Mouse (Mus musculus): ENCODE results near the gene Zfp568. TPM values are rescaled to one million over a fixed set of nuclear protein-coding genes. Genes with fewer than 3 reads are reported as not detected.
A peak's percentile ranks its signal among the peaks of the same experiment; 100 is the strongest.

The Zfp568 gene
- polyA plus RNA-seq, 1 experiment = 11.0 TPM

DNA sequence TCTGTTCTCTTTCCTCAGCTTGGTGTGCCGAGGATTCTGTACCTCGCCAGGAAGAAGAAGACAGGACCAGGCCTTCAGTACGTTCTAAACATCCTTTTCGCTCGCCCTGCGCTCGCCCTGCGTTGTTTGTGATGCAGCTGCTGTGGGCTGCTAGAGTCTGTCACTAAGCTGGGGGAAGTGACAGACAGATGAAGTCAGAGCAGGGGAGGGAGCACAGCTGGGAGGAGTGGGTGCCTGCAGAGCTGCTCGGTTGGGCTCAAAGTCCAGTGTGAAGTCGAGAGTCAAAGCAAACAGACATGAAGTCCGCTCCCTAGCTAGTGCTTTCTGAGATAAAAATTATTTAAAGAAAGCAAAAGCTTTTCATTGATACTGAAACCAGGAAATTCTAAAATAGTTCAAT, 5.3 kb downstream of the Zfp568 start:
- Histone ChIP-seq H3K27me3 (ENCODE audit: control insufficient read depth, insufficient read depth, insufficient read length) (no peaks in the 10 kb centered on the region), H3K4me3 (ENCODE audit: insufficient read depth, poor library complexity, severe bottlenecking) (no peak overlapping the region), H3ac (ENCODE audit: control insufficient read depth, insufficient read length, low read depth) (no peak overlapping the region), H3K79me2 (ENCODE audit: control insufficient read depth, insufficient read depth) (peaks cover 94% of the 10 kb centered on the region), H3K79me3 (ENCODE audit: low read depth) (peaks cover 76% of the 10 kb centered on the region), H3K36me3 (ENCODE audit: control insufficient read depth, insufficient read depth) (peaks cover 80% of the 10 kb centered on the region)
- TF ChIP-seq MYOD1 (IDR thresholded peaks at IDR 0.05; ENCODE audit: control insufficient read depth, insufficient read length, low read depth) (peak; percentile 20), MAX (IDR thresholded peaks at IDR 0.05) (no peak)

DNA sequence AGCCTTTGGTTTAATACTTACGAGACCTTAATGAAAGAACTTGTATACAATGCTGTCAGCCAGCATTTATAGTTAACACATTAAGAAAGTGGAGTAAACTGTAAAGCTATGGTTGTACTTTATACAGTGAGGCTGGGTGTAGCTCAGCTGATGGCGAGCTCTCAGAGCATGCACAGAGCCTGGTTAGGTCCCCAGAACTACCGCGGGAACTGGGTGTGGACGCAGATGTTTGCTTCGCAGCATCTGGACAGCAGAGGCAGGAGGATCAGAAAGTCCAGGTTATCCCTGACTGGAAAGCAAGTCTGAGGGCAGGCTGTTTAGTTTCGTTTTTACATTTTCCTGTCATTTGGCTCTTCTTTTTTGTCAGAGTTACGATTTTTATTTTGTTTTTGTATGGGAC, 8.9 kb downstream of the Zfp568 start:
- H3K79me2 ChIP-seq (ENCODE audit: control insufficient read depth, insufficient read depth) = peaks cover 90% of the 10 kb centered on the region
- H3K27me3 ChIP-seq (ENCODE audit: control insufficient read depth, insufficient read depth, insufficient read length) = no peaks in the 10 kb centered on the region
- peaks cover 90% of the 10 kb centered on the region for H3K36me3 ChIP-seq (ENCODE audit: control insufficient read depth, insufficient read depth)
- no peak overlapping the region for H3ac ChIP-seq (ENCODE audit: control insufficient read depth, insufficient read length, low read depth)
- H3K4me3 ChIP-seq (ENCODE audit: insufficient read depth, poor library complexity, severe bottlenecking) = no peak overlapping the region
- TF ChIP-seq FOSL1 (IDR thresholded peaks at IDR 0.05; ENCODE audit: insufficient read depth, low read length, poor library complexity, severe bottlenecking) (no peak), MYOD1 (IDR thresholded peaks at IDR 0.05; ENCODE audit: control insufficient read depth, insufficient read length, low read depth) (no peak)
- H3K79me3 ChIP-seq (ENCODE audit: low read depth) = peaks cover 61% of the 10 kb centered on the region

DNA sequence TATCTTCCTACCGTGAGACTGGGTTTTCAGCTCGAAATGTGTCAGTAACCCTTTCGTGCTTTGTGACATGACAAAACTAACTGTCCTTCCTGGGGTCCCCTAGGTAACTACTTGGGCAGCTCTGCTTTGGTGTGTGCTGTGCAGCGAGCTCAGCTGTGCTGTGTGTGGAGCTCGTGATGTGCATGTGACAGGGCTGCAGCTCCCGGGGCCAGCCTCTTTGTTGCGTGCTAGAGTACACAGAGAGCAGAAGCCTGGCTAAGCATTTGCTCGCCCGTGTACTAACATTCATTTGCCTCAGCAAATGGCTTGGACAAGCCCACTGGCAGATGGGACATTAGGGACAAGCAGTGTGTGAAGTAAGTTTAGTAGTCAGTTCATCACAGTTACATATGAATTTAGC, 9.6 kb downstream of the Zfp568 start:
- H3K79me2 ChIP-seq (ENCODE audit: control insufficient read depth, insufficient read depth) = peaks cover 90% of the 10 kb centered on the region
- H3K27me3 ChIP-seq (ENCODE audit: control insufficient read depth, insufficient read depth, insufficient read length) = no peaks in the 10 kb centered on the region
- TF ChIP-seq CEBPB (IDR thresholded peaks at IDR 0.05; ENCODE audit: low read depth) (no peak), USF1 (IDR thresholded peaks at IDR 0.05; ENCODE audit: low read depth) (no peak)
- H3K79me3 ChIP-seq (ENCODE audit: low read depth) = peaks cover 59% of the 10 kb centered on the region
- H3K4me3 ChIP-seq (ENCODE audit: insufficient read depth, poor library complexity, severe bottlenecking) = no peak overlapping the region
- H3ac ChIP-seq (ENCODE audit: control insufficient read depth, insufficient read length, low read depth) = no peak overlapping the region
- peaks cover 91% of the 10 kb centered on the region for H3K36me3 ChIP-seq (ENCODE audit: control insufficient read depth, insufficient read depth)

DNA sequence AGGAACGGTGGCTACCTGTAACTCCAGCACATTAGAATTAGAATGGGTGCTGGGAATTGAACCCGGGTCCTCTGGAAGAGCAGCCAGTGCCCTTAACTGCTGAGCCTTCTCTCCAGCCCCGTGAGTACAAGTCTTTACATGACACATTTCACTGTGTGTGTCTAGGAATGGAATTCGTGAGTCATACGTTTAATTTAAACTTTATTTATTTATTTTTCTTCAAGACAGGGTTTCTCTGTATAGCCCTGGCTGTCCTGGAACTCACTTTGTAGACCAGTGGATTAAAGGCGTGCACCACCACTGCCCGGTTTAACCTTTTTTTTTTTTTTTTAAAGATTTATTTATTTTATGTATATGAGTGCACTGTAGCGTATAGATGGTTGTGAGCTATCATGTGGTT, 11.4 kb downstream of the Zfp568 start:
- Histone ChIP-seq H3K79me2 (ENCODE audit: control insufficient read depth, insufficient read depth) (peaks cover 85% of the 10 kb centered on the region), H3K27me3 (ENCODE audit: control insufficient read depth, insufficient read depth, insufficient read length) (no peaks in the 10 kb centered on the region), H3K36me3 (ENCODE audit: control insufficient read depth, insufficient read depth) (peaks cover 93% of the 10 kb centered on the region), H3K79me3 (ENCODE audit: low read depth) (peaks cover 49% of the 10 kb centered on the region), H3ac (ENCODE audit: control insufficient read depth, insufficient read length, low read depth) (no peak overlapping the region), H3K4me3 (ENCODE audit: insufficient read depth, poor library complexity, severe bottlenecking) (no peak overlapping the region)
- TF ChIP-seq MYOD1 (IDR thresholded peaks at IDR 0.05; ENCODE audit: control insufficient read depth, insufficient read length, low read depth) (no peak), CTCF (IDR thresholded peaks at IDR 0.05; ENCODE audit: control insufficient read depth, insufficient read depth, insufficient read length) (no peak)

DNA sequence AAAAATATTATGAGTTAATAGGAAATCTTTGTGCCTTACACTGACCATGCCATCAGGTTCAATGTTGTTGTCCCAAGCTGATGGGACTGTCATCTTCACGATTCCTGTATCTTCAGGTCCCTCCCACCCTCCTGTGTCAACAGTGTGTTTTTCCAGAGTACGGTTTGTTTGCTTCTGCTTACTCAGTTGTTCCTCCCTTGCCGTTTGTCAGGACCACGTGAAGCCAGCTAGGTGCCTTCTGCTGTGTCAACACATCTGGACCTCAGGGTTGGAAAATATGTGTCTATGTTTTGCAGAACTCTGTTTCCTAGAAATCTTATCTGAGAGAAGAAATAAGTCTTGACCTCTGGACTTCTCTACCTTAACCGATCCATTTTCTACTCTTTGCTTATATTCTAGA, 16.8 kb downstream of the Zfp568 start:
- peaks cover 78% of the 10 kb centered on the region for H3K36me3 ChIP-seq (ENCODE audit: control insufficient read depth, insufficient read depth)
- no peak overlapping the region for H3K4me3 ChIP-seq (ENCODE audit: insufficient read depth, poor library complexity, severe bottlenecking)
- H3K27me3 ChIP-seq (ENCODE audit: control insufficient read depth, insufficient read depth, insufficient read length) = no peaks in the 10 kb centered on the region
- H3K79me2 ChIP-seq (ENCODE audit: control insufficient read depth, insufficient read depth) = peaks cover 73% of the 10 kb centered on the region
- no peak overlapping the region for H3ac ChIP-seq (ENCODE audit: control insufficient read depth, insufficient read length, low read depth)
- no peak for TF ChIP-seq USF1 (IDR thresholded peaks at IDR 0.05; ENCODE audit: low read depth)
- no peak for TF ChIP-seq MAX (IDR thresholded peaks at IDR 0.05)
- TF ChIP-seq FOSL1 (IDR thresholded peaks at IDR 0.05; ENCODE audit: insufficient read depth, low read length, poor library complexity, severe bottlenecking) = no peak
- no peak for TF ChIP-seq CEBPB (IDR thresholded peaks at IDR 0.05; ENCODE audit: low read depth)
- no peak for TF ChIP-seq MYOD1 (IDR thresholded peaks at IDR 0.05; ENCODE audit: control insufficient read depth, insufficient read length, low read depth)
- no peak for TF ChIP-seq MYOG (IDR thresholded peaks at IDR 0.05; ENCODE audit: control insufficient read depth, extremely low read depth, insufficient read length)
- no peak for TF ChIP-seq CTCF (IDR thresholded peaks at IDR 0.05; ENCODE audit: control insufficient read depth, insufficient read depth, insufficient read length)
- peaks cover 32% of the 10 kb centered on the region for H3K79me3 ChIP-seq (ENCODE audit: low read depth)

DNA sequence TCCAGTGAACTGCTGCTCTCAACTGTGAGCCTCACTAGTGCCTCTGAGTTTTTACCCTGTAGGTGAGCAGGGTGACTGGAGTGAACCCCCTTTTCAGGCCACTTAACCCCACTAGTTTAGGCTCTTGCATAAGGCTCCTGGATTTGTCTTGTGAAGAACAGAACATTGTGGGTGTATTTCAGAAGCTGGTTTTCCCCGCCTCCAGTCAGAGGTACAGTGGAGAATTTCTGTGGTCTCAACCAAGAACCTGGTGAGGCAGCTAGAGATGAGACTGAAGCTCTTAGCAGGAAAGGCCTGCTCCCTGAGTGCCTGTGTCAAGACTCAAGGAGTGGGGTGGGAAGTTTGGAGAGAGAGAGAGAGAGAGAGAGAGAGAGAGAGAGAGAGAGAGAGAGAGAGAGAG, 23.8 kb downstream of the Zfp568 start:
- H3K4me3 ChIP-seq (ENCODE audit: insufficient read depth, poor library complexity, severe bottlenecking) = no peak overlapping the region
- peaks cover 28% of the 10 kb centered on the region for H3K79me3 ChIP-seq (ENCODE audit: low read depth)
- peak overlapping the region; percentile 47 for H3ac ChIP-seq (ENCODE audit: control insufficient read depth, insufficient read length, low read depth)
- no peak for TF ChIP-seq MYOG (IDR thresholded peaks at IDR 0.05; ENCODE audit: control insufficient read depth, extremely low read depth, insufficient read length)
- TF ChIP-seq MYOD1 (IDR thresholded peaks at IDR 0.05; ENCODE audit: control insufficient read depth, insufficient read length, low read depth) = no peak
- TF ChIP-seq FOSL1 (IDR thresholded peaks at IDR 0.05; ENCODE audit: insufficient read depth, low read length, poor library complexity, severe bottlenecking) = no peak
- TF ChIP-seq MAX (IDR thresholded peaks at IDR 0.05) = no peak
- no peak for TF ChIP-seq CEBPB (IDR thresholded peaks at IDR 0.05; ENCODE audit: low read depth)
- TF ChIP-seq USF1 (IDR thresholded peaks at IDR 0.05; ENCODE audit: low read depth) = no peak
- H3K79me2 ChIP-seq (ENCODE audit: control insufficient read depth, insufficient read depth) = peaks cover 62% of the 10 kb centered on the region
- peaks cover 40% of the 10 kb centered on the region for H3K36me3 ChIP-seq (ENCODE audit: control insufficient read depth, insufficient read depth)
- H3K27me3 ChIP-seq (ENCODE audit: control insufficient read depth, insufficient read depth, insufficient read length) = no peaks in the 10 kb centered on the region
